Mouse (Mus musculus): ENCODE measurements around the gene Gpr156. TPM values are rescaled to one million over a fixed set of nuclear protein-coding genes. Genes with fewer than 3 reads are reported as not detected.

Gene Gpr156
- polyA plus RNA-seq, 1 experiment from 2014 or later, result 4.0 TPM

- Histone ChIP-seq H3K4me2 (replicated peaks; ENCODE audit: low read depth, low read length) (no peak overlapping the region), H3K9ac (ENCODE audit: low read depth, low read length) (no peak overlapping the region), H3K9me3 (ENCODE audit: control insufficient read depth, low read length) (no peaks in the 10 kb centered on the region), H3K27ac (ENCODE audit: low read depth, low read length) (no peak overlapping the region), H3K4me1 (replicated peaks; ENCODE audit: control insufficient read depth, insufficient read depth, low read length) (no peaks in the 10 kb centered on the region), H3K36me3 (ENCODE audit: control insufficient read depth, insufficient read depth, low read length) (peaks cover 17% of the 10 kb centered on the region), H3K27me3 (ENCODE audit: control insufficient read depth, insufficient read depth, low read length) (no peaks in the 10 kb centered on the region), H3K4me3 (ENCODE audit: low read depth, low read length) (no peak overlapping the region)
- WGBS, result 90% methylated on average over 7 of the region's 7 CpGs
- no peak for DNase-seq (ENCODE audit: low spot score)
- ATAC-seq (ENCODE audit: low FRiP score), result no peak
These were observed 37.3 kb upstream of the Gpr156 start for GRCm38 (mm10) chr16:37878951-37879505.

GRCm38 (mm10) chr16:37879750-37880419, 36.4 kb upstream of the Gpr156 start:
- ATAC-seq (ENCODE audit: low FRiP score) (no peak), DNase-seq (ENCODE audit: low spot score) (no peak)
- Histone ChIP-seq H3K4me2 (replicated peaks; ENCODE audit: low read depth, low read length) (no peak overlapping the region), H3K4me1 (replicated peaks; ENCODE audit: control insufficient read depth, insufficient read depth, low read length) (no peaks in the 10 kb centered on the region), H3K9me3 (ENCODE audit: control insufficient read depth, low read length) (no peaks in the 10 kb centered on the region), H3K4me3 (ENCODE audit: low read depth, low read length) (no peak overlapping the region), H3K9ac (ENCODE audit: low read depth, low read length) (no peak overlapping the region), H3K36me3 (ENCODE audit: control insufficient read depth, insufficient read depth, low read length) (peaks cover 17% of the 10 kb centered on the region), H3K27ac (ENCODE audit: low read depth, low read length) (no peak overlapping the region), H3K27me3 (ENCODE audit: control insufficient read depth, insufficient read depth, low read length) (no peaks in the 10 kb centered on the region)
- WGBS, result 96% methylated on average over 4 of the region's 4 CpGs

- ATAC-seq (ENCODE audit: low FRiP score), result no peak
- Histone ChIP-seq H3K27ac (ENCODE audit: low read depth, low read length) (no peak overlapping the region), H3K4me1 (replicated peaks; ENCODE audit: control insufficient read depth, insufficient read depth, low read length) (no peaks in the 10 kb centered on the region), H3K27me3 (ENCODE audit: control insufficient read depth, insufficient read depth, low read length) (no peaks in the 10 kb centered on the region), H3K9me3 (ENCODE audit: control insufficient read depth, low read length) (no peaks in the 10 kb centered on the region), H3K4me2 (replicated peaks; ENCODE audit: low read depth, low read length) (no peak overlapping the region), H3K4me3 (ENCODE audit: low read depth, low read length) (no peak overlapping the region), H3K36me3 (ENCODE audit: control insufficient read depth, insufficient read depth, low read length) (peaks cover 17% of the 10 kb centered on the region), H3K9ac (ENCODE audit: low read depth, low read length) (no peak overlapping the region)
- no peak for DNase-seq (ENCODE audit: low spot score)
- 91% methylated on average over 2 of the region's 2 CpGs for WGBS
These were observed 35.1 kb upstream of the Gpr156 start for GRCm38 (mm10) chr16:37881168-37881567.

- no peak overlapping the region for H3K27ac ChIP-seq (ENCODE audit: low read depth, low read length)
- H3K9ac ChIP-seq (ENCODE audit: low read depth, low read length), result no peak overlapping the region
- H3K27me3 ChIP-seq (ENCODE audit: control insufficient read depth, insufficient read depth, low read length), result no peaks in the 10 kb centered on the region
- H3K9me3 ChIP-seq (ENCODE audit: control insufficient read depth, low read length), result no peaks in the 10 kb centered on the region
- no peak overlapping the region for H3K4me3 ChIP-seq (ENCODE audit: low read depth, low read length)
- no peak overlapping the region for H3K4me2 ChIP-seq (replicated peaks; ENCODE audit: low read depth, low read length)
- ATAC-seq (ENCODE audit: low FRiP score), result no peak
- no peak for DNase-seq (ENCODE audit: low spot score)
- H3K4me1 ChIP-seq (replicated peaks; ENCODE audit: control insufficient read depth, insufficient read depth, low read length), result no peaks in the 10 kb centered on the region; the same call in 1 of the 2 replicates
- 97% methylated on average over 3 of the region's 3 CpGs for WGBS
- H3K36me3 ChIP-seq (ENCODE audit: control insufficient read depth, insufficient read depth, low read length), result no peaks in the 10 kb centered on the region
These were observed 27.3 kb upstream of the Gpr156 start for GRCm38 (mm10) chr16:37888986-37889385.

DNA sequence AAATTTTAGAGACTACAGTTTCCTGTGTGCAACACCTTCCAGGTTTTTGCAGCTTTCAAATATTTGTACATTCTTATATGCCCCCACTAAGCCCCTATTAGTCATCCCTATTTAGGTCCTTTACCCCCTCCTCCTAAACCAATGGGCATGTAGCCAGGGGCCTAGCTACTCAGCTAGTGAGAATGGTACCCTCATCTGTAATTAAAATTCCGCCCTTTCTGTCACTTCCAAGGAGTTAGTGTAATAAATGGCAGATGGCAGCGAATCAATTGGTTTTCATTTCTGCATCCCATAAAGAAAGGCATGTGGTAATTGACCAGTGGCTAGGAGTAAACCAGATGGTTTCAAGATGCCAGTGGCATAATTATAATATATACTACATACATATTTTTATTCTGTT, 23.6 kb upstream of the Gpr156 start:
- Histone ChIP-seq H3K27me3 (ENCODE audit: control insufficient read depth, insufficient read depth, low read length) (no peaks in the 10 kb centered on the region), H3K9me3 (ENCODE audit: control insufficient read depth, low read length) (no peaks in the 10 kb centered on the region), H3K4me1 (replicated peaks; ENCODE audit: control insufficient read depth, insufficient read depth, low read length) (no peaks in the 10 kb centered on the region; the same call in 1 of the 2 replicates), H3K4me3 (ENCODE audit: low read depth, low read length) (no peak overlapping the region), H3K4me2 (replicated peaks; ENCODE audit: low read depth, low read length) (no peak overlapping the region), H3K9ac (ENCODE audit: low read depth, low read length) (no peak overlapping the region), H3K36me3 (ENCODE audit: control insufficient read depth, insufficient read depth, low read length) (no peaks in the 10 kb centered on the region), H3K27ac (ENCODE audit: low read depth, low read length) (no peak overlapping the region)
- WGBS, result 64% methylated on average over 2 of the region's 2 CpGs
- DNase-seq (ENCODE audit: low spot score), result peak; percentile 27
- peak; percentile 49; the same call in 1 of the 2 replicates for ATAC-seq (ENCODE audit: low FRiP score)

- Histone ChIP-seq H3K9me3 (ENCODE audit: control insufficient read depth, low read length) (no peaks in the 10 kb centered on the region), H3K36me3 (ENCODE audit: control insufficient read depth, insufficient read depth, low read length) (no peaks in the 10 kb centered on the region), H3K4me3 (ENCODE audit: low read depth, low read length) (no peak overlapping the region), H3K27me3 (ENCODE audit: control insufficient read depth, insufficient read depth, low read length) (no peaks in the 10 kb centered on the region), H3K27ac (ENCODE audit: low read depth, low read length) (no peak overlapping the region), H3K4me1 (replicated peaks; ENCODE audit: control insufficient read depth, insufficient read depth, low read length) (no peaks in the 10 kb centered on the region; the same call in 1 of the 2 replicates), H3K9ac (ENCODE audit: low read depth, low read length) (no peak overlapping the region), H3K4me2 (replicated peaks; ENCODE audit: low read depth, low read length) (no peak overlapping the region)
- ATAC-seq (ENCODE audit: low FRiP score), result no peak
- 79% methylated on average over 6 of the region's 6 CpGs for WGBS
- DNase-seq (ENCODE audit: low spot score), result no peak
These were observed 22.9 kb upstream of the Gpr156 start for GRCm38 (mm10) chr16:37893381-37893780.

DNA sequence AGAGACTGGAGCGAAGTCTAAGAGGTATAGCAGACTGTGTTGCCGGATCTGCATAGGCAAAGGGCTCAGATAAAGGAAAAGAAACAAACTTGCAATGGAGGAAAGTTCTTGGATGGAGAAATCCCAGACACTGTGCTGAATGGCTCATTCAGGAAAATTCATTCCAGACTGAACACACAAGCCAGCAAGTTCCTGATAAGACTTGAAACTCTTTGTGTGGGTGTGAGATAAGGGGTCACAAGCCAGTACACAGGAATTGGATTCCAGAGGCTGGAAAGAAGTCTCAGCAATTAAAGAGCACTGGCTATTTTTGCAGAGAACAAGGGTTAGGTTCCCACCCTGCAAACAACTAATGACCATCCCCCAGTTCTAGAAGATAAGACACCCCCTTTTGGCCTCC, 22.4 kb upstream of the Gpr156 start:
- Histone ChIP-seq H3K4me3 (ENCODE audit: low read depth, low read length) (no peak overlapping the region), H3K36me3 (ENCODE audit: control insufficient read depth, insufficient read depth, low read length) (no peaks in the 10 kb centered on the region), H3K4me2 (replicated peaks; ENCODE audit: low read depth, low read length) (no peak overlapping the region), H3K27ac (ENCODE audit: low read depth, low read length) (no peak overlapping the region), H3K27me3 (ENCODE audit: control insufficient read depth, insufficient read depth, low read length) (no peaks in the 10 kb centered on the region), H3K9ac (ENCODE audit: low read depth, low read length) (no peak overlapping the region), H3K4me1 (replicated peaks; ENCODE audit: control insufficient read depth, insufficient read depth, low read length) (no peaks in the 10 kb centered on the region; the same call in 1 of the 2 replicates), H3K9me3 (ENCODE audit: control insufficient read depth, low read length) (no peaks in the 10 kb centered on the region)
- WGBS, result 90% methylated on average over 2 of the region's 2 CpGs
- no peak for DNase-seq (ENCODE audit: low spot score)
- ATAC-seq (ENCODE audit: low FRiP score), result no peak

- no peak overlapping the region for H3K4me3 ChIP-seq (ENCODE audit: low read depth, low read length)
- H3K27ac ChIP-seq (ENCODE audit: low read depth, low read length), result no peak overlapping the region
- no peak overlapping the region for H3K4me2 ChIP-seq (replicated peaks; ENCODE audit: low read depth, low read length)
- H3K9ac ChIP-seq (ENCODE audit: low read depth, low read length), result no peak overlapping the region
- H3K36me3 ChIP-seq (ENCODE audit: control insufficient read depth, insufficient read depth, low read length), result no peaks in the 10 kb centered on the region
- H3K4me1 ChIP-seq (replicated peaks; ENCODE audit: control insufficient read depth, insufficient read depth, low read length), result no peaks in the 10 kb centered on the region
- 86% methylated on average over 5 of the region's 5 CpGs for WGBS
- no peak for DNase-seq (ENCODE audit: low spot score)
- no peaks in the 10 kb centered on the region for H3K9me3 ChIP-seq (ENCODE audit: control insufficient read depth, low read length)
- no peak for ATAC-seq (ENCODE audit: low FRiP score)
- no peaks in the 10 kb centered on the region for H3K27me3 ChIP-seq (ENCODE audit: control insufficient read depth, insufficient read depth, low read length)
These were observed 17.5 kb upstream of the Gpr156 start for GRCm38 (mm10) chr16:37898790-37899189.

DNA sequence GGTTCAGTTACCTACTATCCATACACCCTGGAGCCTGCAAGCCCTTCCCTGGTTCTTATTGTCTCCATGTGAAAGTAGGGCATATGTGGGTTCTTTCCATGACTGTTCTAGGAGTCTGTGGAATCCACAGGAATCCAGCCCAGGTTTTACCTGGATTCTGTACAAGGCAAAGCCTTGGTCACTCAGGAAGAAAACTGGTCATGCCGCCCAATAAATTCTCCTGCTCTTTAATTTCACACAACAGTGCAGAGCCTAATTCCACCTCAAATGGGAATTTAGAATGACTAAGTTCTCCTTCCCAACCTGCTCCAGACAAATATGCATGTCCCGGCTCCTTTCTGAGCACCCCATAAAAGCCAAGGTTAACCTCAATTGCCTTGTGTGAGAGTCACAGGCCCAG, 16.9 kb upstream of the Gpr156 start:
- DNase-seq (ENCODE audit: low spot score) (peak; percentile 32), ATAC-seq (ENCODE audit: low FRiP score) (no peak)
- Histone ChIP-seq H3K4me1 (replicated peaks; ENCODE audit: control insufficient read depth, insufficient read depth, low read length) (no peaks in the 10 kb centered on the region), H3K9ac (ENCODE audit: low read depth, low read length) (no peak overlapping the region), H3K4me3 (ENCODE audit: low read depth, low read length) (no peak overlapping the region), H3K36me3 (ENCODE audit: control insufficient read depth, insufficient read depth, low read length) (no peaks in the 10 kb centered on the region), H3K9me3 (ENCODE audit: control insufficient read depth, low read length) (no peaks in the 10 kb centered on the region), H3K27me3 (ENCODE audit: control insufficient read depth, insufficient read depth, low read length) (no peaks in the 10 kb centered on the region), H3K27ac (ENCODE audit: low read depth, low read length) (no peak overlapping the region), H3K4me2 (replicated peaks; ENCODE audit: low read depth, low read length) (no peak overlapping the region)
- 43% methylated on average over 2 of the region's 2 CpGs for WGBS
